Mouse (Mus musculus) cerebellum, adult (tissue): ENCODE data around the gene Nccrp1.

Source experiments
- ATAC-seq: cut with Nextera tagmentation; 2 replicates; pipeline ENCODE4 v1.9.2; 2017; ENCODE audit warnings: mild to moderate bottlenecking, moderate library complexity, mixed read lengths; ENCODE audit not compliant: insufficient number of reproducible peaks, low FRiP score, low TSS enrichment

Gene Nccrp1

GRCm38 (mm10) chr7:28570982-28571682, 24.1 kb upstream of the Nccrp1 start:
- no peak for ATAC-seq

- no peak; the same call in 1 of the 2 replicates for ATAC-seq
Measured at GRCm38 (mm10) chr7:28570291-28570981, 23.4 kb upstream of the Nccrp1 start.

GRCm38 (mm10) chr7:28568253-28568652, 21.2 kb upstream of the Nccrp1 start:
- no peak for ATAC-seq

- no peak for ATAC-seq
Measured at GRCm38 (mm10) chr7:28567539-28567938, 20.5 kb upstream of the Nccrp1 start.

- ATAC-seq = no peak
Measured at GRCm38 (mm10) chr7:28565407-28565806, 18.4 kb upstream of the Nccrp1 start.

GRCm38 (mm10) chr7:28562951-28563350, 15.9 kb upstream of the Nccrp1 start:
- ATAC-seq = no peak

- peak; percentile 45; the same call in 1 of the 2 replicates for ATAC-seq
Measured at GRCm38 (mm10) chr7:28562371-28562770, 15.3 kb upstream of the Nccrp1 start.

GRCm38 (mm10) chr7:28561967-28562366, 14.9 kb upstream of the Nccrp1 start:
- no peak for ATAC-seq

GRCm38 (mm10) chr7:28560856-28561255, 13.8 kb upstream of the Nccrp1 start:
- no peak for ATAC-seq

GRCm38 (mm10) chr7:28558486-28558885, 11.4 kb upstream of the Nccrp1 start:
- ATAC-seq = no peak

GRCm38 (mm10) chr7:28557708-28558107, 10.7 kb upstream of the Nccrp1 start:
- ATAC-seq = no peak

- ATAC-seq = no peak
Measured at GRCm38 (mm10) chr7:28557069-28557468, 10.0 kb upstream of the Nccrp1 start.

GRCm38 (mm10) chr7:28555939-28556535, 9.0 kb upstream of the Nccrp1 start:
- ATAC-seq = no peak

GRCm38 (mm10) chr7:28553076-28553475, 6.0 kb upstream of the Nccrp1 start:
- no peak for ATAC-seq

- no peak for ATAC-seq
Measured at GRCm38 (mm10) chr7:28547628-28548027, 574 bp upstream of the Nccrp1 start.

- ATAC-seq = no peak
Measured at GRCm38 (mm10) chr7:28546649-28547048, 405 bp downstream of the Nccrp1 start.

- no peak for ATAC-seq
Measured at GRCm38 (mm10) chr7:28545891-28546210, 1.2 kb downstream of the Nccrp1 start.

GRCm38 (mm10) chr7:28545048-28545890, 1.8 kb downstream of the Nccrp1 start:
- no peak for ATAC-seq

GRCm38 (mm10) chr7:28544051-28544601, 2.9 kb downstream of the Nccrp1 start:
- no peak for ATAC-seq

GRCm38 (mm10) chr7:28540526-28540925, 6.5 kb downstream of the Nccrp1 start, which contains the start of gene Sycn:
Sycn (plus strand) TSS chr7:28540885.
- no peak for ATAC-seq
